Mouse (Mus musculus): ENCODE data around the gene Psmg4. TPM values are rescaled to one million over a fixed set of nuclear protein-coding genes. Genes with fewer than 3 reads are reported as not detected.
A peak's percentile ranks its signal among the peaks of the same experiment; 100 is the strongest.

The Psmg4 gene
- polyA plus RNA-seq, 1 experiment from 2014 or later = 123 TPM

DNA sequence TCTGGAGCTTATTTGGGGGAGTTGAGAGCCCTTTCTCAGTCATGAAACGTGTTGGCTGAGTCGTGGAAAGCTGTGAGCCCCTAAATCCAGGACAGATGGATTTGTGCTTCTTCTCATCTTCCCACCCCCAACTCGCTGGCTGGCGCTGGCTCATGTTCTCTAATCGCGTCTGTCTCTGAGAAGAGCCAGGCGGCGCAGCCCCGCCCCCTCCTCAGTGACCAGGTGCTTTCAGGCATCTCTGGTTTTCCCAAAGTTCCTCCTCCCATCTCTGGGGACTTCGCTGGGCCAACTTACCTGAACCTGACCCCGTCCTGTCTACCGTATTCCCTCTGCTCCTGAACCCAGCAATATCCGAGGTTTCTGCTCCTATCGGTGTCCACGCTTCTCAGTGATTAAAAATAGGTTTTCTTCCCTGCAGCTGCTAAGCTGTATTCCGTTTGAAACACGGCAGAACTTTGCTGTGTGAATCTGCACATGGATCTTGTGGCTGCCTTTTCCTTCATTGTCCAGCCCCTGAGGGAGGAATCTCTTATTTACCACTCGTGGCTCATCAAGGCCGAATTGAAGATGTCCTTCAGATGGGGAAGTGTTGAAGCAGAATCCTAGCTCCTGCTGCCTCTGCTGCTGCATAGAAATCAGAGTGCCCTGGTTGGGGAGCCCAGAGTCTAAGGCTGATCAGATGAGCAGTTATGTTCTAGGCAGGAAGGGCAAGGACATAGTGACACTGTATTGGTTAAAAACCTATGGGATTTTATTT, 12.3 kb upstream of the Psmg4 start:
- 12% methylated on average over 19 of the region's 19 CpGs for WGBS
- ATAC-seq (replicated peaks; ENCODE audit: low FRiP score) (no peak), DNase-seq (ENCODE audit: low spot score) (peak; percentile 71)
- peak overlapping the region; percentile 100 for H3K27ac ChIP-seq (ENCODE audit: low read depth, low read length)
- no peak overlapping the region for H3K4me3 ChIP-seq (ENCODE audit: low read depth, low read length)
- H3K9ac ChIP-seq (ENCODE audit: low read length) = peak overlapping the region; percentile 66
- H3K9me3 ChIP-seq (ENCODE audit: control insufficient read depth, low read length) = no peaks in the 10 kb centered on the region
- H3K4me1 ChIP-seq (replicated peaks; ENCODE audit: control insufficient read depth, insufficient read depth, low read length) = peaks cover 30% of the 10 kb centered on the region
- no peaks in the 10 kb centered on the region for H3K27me3 ChIP-seq (ENCODE audit: control insufficient read depth, insufficient read depth, low read length)
- no peaks in the 10 kb centered on the region for H3K36me3 ChIP-seq (ENCODE audit: control insufficient read depth, insufficient read depth, low read length)
- H3K4me2 ChIP-seq (ENCODE audit: low read depth, low read length, severe bottlenecking) = peak overlapping the region; percentile 63

DNA sequence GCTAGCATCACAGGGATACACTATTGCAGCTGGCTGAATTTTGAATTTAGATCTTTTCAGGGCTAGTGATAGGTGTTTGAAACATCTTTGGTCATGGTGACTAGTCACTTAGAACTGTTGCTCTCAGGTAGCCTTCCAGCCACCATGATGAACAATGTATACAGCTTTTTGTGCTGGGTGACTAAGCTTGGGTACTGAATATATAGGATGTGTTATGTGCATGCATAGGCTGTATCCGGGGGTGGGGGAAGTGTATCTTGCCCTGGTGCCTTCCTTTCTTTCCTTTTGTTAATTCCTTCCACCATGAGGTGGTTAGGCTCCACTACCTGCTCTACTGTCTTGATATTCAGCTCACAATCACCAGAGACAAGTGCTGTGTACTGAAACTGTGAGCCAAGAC, 11.3 kb upstream of the Psmg4 start:
- no peak overlapping the region for H3K27ac ChIP-seq (ENCODE audit: low read depth, low read length)

DNA sequence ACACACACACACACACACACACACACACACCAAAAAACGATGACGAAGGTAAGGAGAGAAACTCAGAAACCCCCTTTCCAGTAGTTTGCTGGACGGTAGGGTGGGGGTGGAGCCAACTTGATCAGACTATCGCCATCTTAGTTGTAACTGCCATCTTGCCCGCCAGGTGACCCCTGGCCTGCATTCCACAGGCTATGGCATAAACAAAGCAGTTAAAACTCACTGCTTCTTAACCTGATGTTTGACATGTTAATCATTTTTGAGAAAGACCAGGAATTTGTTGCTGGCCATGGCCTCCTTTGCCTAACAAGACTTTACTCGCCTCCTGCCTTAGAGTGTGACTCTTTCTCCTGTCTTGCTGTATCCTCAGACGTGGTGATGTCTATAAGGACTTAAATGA, 10.1 kb upstream of the Psmg4 start:
- ATAC-seq (replicated peaks; ENCODE audit: low FRiP score) (no peak), DNase-seq (ENCODE audit: low spot score) (no peak)
- no peak overlapping the region for H3K9ac ChIP-seq (ENCODE audit: low read length)
- H3K27me3 ChIP-seq (ENCODE audit: control insufficient read depth, insufficient read depth, low read length) = no peaks in the 10 kb centered on the region
- H3K4me2 ChIP-seq (ENCODE audit: low read depth, low read length, severe bottlenecking) = no peak overlapping the region
- no peak overlapping the region for H3K4me3 ChIP-seq (ENCODE audit: low read depth, low read length)
- H3K36me3 ChIP-seq (ENCODE audit: control insufficient read depth, insufficient read depth, low read length) = no peaks in the 10 kb centered on the region
- H3K9me3 ChIP-seq (ENCODE audit: control insufficient read depth, low read length) = no peaks in the 10 kb centered on the region
- H3K27ac ChIP-seq (ENCODE audit: low read depth, low read length) = no peak overlapping the region
- H3K4me1 ChIP-seq (replicated peaks; ENCODE audit: control insufficient read depth, insufficient read depth, low read length) = peaks cover 26% of the 10 kb centered on the region
- 78% methylated on average over 7 of the region's 7 CpGs for WGBS

More for the DNA sequence above, 11.3 kb upstream of the Psmg4 start:
- H3K27me3 ChIP-seq (ENCODE audit: control insufficient read depth, insufficient read depth, low read length) = no peaks in the 10 kb centered on the region
- peaks cover 30% of the 10 kb centered on the region for H3K4me1 ChIP-seq (replicated peaks; ENCODE audit: control insufficient read depth, insufficient read depth, low read length)
- H3K9me3 ChIP-seq (ENCODE audit: control insufficient read depth, low read length) = no peaks in the 10 kb centered on the region
- no peak for ATAC-seq (replicated peaks; ENCODE audit: low FRiP score)
- WGBS = 93% methylated on average over 1 of the region's 1 CpGs
- peak; percentile 24 for DNase-seq (ENCODE audit: low spot score)
- H3K36me3 ChIP-seq (ENCODE audit: control insufficient read depth, insufficient read depth, low read length) = no peaks in the 10 kb centered on the region
- H3K4me2 ChIP-seq (ENCODE audit: low read depth, low read length, severe bottlenecking) = no peak overlapping the region
- H3K4me3 ChIP-seq (ENCODE audit: low read depth, low read length) = no peak overlapping the region
- H3K9ac ChIP-seq (ENCODE audit: low read length) = no peak overlapping the region

DNA sequence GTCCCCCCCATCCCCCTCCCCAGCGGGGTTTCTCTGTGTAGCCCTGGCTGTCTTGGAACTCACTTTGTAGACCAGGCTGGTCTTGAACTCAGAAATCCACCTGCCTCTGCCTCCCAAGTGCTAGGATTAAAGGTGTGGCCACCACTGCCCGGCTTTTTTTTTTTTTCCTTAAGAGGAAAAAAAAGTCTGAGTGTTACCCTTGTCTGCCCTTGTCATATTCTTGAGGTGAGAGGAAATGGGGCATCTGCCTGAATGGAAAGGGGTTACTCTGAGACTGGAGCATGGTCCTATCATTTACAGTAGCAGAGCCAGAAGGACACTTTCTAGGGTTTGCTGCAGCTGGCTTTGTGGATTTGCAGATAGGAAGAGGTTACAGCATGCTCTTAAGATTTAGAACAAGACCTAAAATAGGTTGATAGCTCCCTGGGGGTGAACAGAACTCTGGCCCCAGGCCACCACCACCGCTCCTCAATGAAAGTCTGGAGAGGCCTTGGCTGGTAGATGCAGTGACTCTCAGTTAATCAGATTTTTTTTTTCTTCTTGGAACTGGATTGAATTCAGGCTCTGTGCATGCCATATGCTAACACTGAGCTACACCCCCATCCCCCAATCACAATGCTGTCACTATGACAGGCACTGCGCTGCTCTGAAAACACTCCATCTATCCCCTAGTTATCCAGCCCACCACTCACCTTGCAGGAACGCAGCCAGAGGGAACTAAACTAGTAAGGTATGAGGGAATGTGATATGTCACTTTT, 9.3 kb upstream of the Psmg4 start:
- H3K36me3 ChIP-seq (ENCODE audit: control insufficient read depth, insufficient read depth, low read length) = no peaks in the 10 kb centered on the region
- no peaks in the 10 kb centered on the region for H3K9me3 ChIP-seq (ENCODE audit: control insufficient read depth, low read length)
- H3K4me1 ChIP-seq (replicated peaks; ENCODE audit: control insufficient read depth, insufficient read depth, low read length) = peaks cover 22% of the 10 kb centered on the region
- H3K27me3 ChIP-seq (ENCODE audit: control insufficient read depth, insufficient read depth, low read length) = no peaks in the 10 kb centered on the region
- no peak for ATAC-seq (replicated peaks; ENCODE audit: low FRiP score)
- H3K9ac ChIP-seq (ENCODE audit: low read length) = no peak overlapping the region
- 87% methylated on average over 4 of the region's 5 CpGs for WGBS
- DNase-seq (ENCODE audit: low spot score) = no peak
- H3K27ac ChIP-seq (ENCODE audit: low read depth, low read length) = peak overlapping the region; percentile 41; the same call in 1 of the 2 replicates
- no peak overlapping the region for H3K4me3 ChIP-seq (ENCODE audit: low read depth, low read length)
- no peak overlapping the region for H3K4me2 ChIP-seq (ENCODE audit: low read depth, low read length, severe bottlenecking)

DNA sequence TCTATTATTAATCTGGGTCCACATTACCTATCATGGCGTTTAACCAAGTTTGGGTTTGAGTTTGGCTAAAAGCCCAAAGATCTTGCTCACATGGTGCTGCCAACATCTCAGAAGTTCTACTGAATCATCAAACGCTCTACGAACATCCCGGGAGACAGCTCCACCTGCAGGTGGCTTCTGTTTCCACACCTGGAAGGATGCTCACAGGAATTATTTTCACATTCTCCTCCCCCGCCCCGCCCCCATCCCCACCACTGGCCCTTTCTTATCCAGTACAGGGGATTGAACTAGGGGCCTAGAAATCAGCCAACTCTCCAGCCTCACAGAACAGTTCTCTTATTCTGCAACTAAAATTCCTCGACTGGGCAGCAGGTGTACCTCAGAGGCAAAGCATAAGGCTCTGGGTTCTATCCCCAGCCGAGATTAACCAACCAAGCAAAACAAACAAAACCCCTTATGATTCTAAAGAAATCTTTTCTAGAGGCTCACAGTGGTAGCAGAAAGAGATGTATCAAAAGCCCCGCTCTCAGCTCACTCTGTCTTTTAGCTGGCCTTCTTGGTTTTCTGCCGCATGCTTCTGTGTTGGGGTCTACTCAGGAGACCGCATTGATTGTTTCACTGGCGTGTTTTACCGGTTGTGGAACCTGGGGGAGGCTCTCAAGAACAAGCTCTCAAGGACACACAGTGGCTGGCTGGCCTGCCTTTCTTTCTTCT, 8.4 kb upstream of the Psmg4 start:
- H3K9ac ChIP-seq (ENCODE audit: low read length) = peak overlapping the region; percentile 37; the same call in 1 of the 2 replicates
- H3K4me3 ChIP-seq (ENCODE audit: low read depth, low read length) = no peak overlapping the region
- WGBS = 47% methylated on average over 13 of the region's 13 CpGs
- H3K9me3 ChIP-seq (ENCODE audit: control insufficient read depth, low read length) = no peaks in the 10 kb centered on the region
- H3K36me3 ChIP-seq (ENCODE audit: control insufficient read depth, insufficient read depth, low read length) = no peaks in the 10 kb centered on the region
- DNase-seq (ENCODE audit: low spot score) = peak; percentile 87
- ATAC-seq (replicated peaks; ENCODE audit: low FRiP score) = peak; percentile 64
- peak overlapping the region; percentile 43; the same call in 1 of the 2 replicates for H3K27ac ChIP-seq (ENCODE audit: low read depth, low read length)
- H3K4me2 ChIP-seq (ENCODE audit: low read depth, low read length, severe bottlenecking) = peak overlapping the region; percentile 21; the same call in 1 of the 2 replicates
- H3K4me1 ChIP-seq (replicated peaks; ENCODE audit: control insufficient read depth, insufficient read depth, low read length) = peaks cover 20% of the 10 kb centered on the region
- no peaks in the 10 kb centered on the region for H3K27me3 ChIP-seq (ENCODE audit: control insufficient read depth, insufficient read depth, low read length)

DNA sequence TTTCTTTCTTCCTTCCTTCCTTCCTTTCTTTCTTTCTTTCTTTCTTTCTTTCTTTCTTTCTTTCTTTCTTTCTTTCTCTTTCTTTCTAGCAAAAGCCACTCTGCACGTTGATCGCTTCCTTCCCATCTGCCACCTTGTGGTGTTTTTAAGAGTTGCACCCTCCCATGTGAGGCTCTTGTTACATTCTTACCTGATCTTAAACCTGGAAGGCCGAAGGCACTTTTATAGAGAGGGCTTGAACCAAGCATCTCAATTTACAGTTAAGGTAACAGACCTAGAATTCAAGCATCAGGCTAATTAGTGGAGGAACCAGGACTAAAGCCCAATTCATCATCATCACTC, 7.9 kb upstream of the Psmg4 start:
- Histone ChIP-seq H3K4me1 (replicated peaks; ENCODE audit: control insufficient read depth, insufficient read depth, low read length) (peaks cover 15% of the 10 kb centered on the region), H3K27ac (ENCODE audit: low read depth, low read length) (peak overlapping the region; percentile 43; the same call in 1 of the 2 replicates), H3K9me3 (ENCODE audit: control insufficient read depth, low read length) (no peaks in the 10 kb centered on the region), H3K9ac (ENCODE audit: low read length) (peak overlapping the region; percentile 37; the same call in 1 of the 2 replicates), H3K36me3 (ENCODE audit: control insufficient read depth, insufficient read depth, low read length) (no peaks in the 10 kb centered on the region), H3K4me2 (ENCODE audit: low read depth, low read length, severe bottlenecking) (peak overlapping the region; percentile 21; the same call in 1 of the 2 replicates), H3K4me3 (ENCODE audit: low read depth, low read length) (no peak overlapping the region), H3K27me3 (ENCODE audit: control insufficient read depth, insufficient read depth, low read length) (no peaks in the 10 kb centered on the region)
- no peak for ATAC-seq (replicated peaks; ENCODE audit: low FRiP score)
- DNase-seq (ENCODE audit: low spot score) = peak; percentile 68
- WGBS = 41% methylated on average over 3 of the region's 3 CpGs

DNA sequence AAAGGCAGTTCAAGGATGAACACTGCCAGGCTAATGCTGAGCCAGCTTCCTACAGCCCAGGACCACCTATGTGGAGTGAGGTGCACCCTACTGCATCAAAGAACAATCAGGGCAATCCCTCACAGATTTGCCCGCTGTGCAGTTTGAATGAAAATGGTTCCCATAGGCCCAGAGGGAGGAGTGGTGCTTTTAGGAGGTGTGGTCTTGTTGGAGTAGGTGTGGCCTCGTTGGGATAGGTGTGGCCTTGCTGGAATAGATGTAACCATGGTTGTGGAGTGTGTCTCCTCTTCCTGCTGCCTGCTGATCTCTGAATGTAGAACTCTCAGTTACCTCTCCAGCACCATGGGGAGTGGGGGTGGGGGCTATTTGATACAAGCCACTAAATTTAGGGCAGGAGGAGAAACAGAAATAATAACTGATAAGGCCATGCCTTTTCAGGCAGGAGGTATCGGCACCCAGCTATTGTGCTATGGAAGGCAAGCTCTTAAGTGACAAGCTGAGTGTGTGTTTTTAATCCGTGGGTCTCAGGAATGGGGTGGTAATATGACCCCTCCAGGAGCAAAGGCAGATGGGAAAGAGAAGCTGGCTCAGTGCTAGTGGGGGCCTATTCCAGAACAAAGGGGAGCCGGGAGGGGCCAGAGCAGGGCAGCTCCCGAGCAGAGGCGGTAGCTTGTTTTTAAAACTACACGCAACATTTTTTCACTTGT, 6.5 kb upstream of the Psmg4 start:
- ATAC-seq (replicated peaks; ENCODE audit: low FRiP score) (no peak), DNase-seq (ENCODE audit: low spot score) (no peak)
- Histone ChIP-seq H3K4me3 (ENCODE audit: low read depth, low read length) (no peak overlapping the region), H3K27ac (ENCODE audit: low read depth, low read length) (no peak overlapping the region), H3K27me3 (ENCODE audit: control insufficient read depth, insufficient read depth, low read length) (no peaks in the 10 kb centered on the region), H3K4me2 (ENCODE audit: low read depth, low read length, severe bottlenecking) (no peak overlapping the region), H3K9ac (ENCODE audit: low read length) (no peak overlapping the region), H3K9me3 (ENCODE audit: control insufficient read depth, low read length) (no peaks in the 10 kb centered on the region), H3K36me3 (ENCODE audit: control insufficient read depth, insufficient read depth, low read length) (no peaks in the 10 kb centered on the region), H3K4me1 (replicated peaks; ENCODE audit: control insufficient read depth, insufficient read depth, low read length) (peaks cover 6% of the 10 kb centered on the region; the same call in 1 of the 2 replicates)
- WGBS = 70% methylated on average over 8 of the region's 8 CpGs

DNA sequence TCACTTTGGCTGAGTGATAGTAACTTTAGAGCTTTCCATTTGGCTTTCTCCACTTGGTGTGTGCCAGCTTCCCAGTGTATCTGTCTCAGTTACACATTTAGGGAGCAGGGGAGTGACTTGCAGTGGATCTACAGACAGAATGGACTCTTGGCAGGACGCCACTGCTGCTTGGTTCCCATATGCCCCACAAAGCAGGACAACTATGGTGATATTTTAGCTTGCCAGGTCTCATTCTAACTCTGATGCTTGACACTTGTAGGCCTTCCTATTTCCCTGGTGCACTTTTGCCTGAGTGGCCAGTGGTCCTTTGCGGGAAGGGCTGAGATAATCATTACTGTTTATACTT, 6.0 kb upstream of the Psmg4 start:
- no peak overlapping the region for H3K27ac ChIP-seq (ENCODE audit: low read depth, low read length)

More for the DNA sequence above, 6.0 kb upstream of the Psmg4 start:
- no peaks in the 10 kb centered on the region for H3K9me3 ChIP-seq (ENCODE audit: control insufficient read depth, low read length)
- no peaks in the 10 kb centered on the region for H3K27me3 ChIP-seq (ENCODE audit: control insufficient read depth, insufficient read depth, low read length)
- no peak overlapping the region for H3K4me3 ChIP-seq (ENCODE audit: low read depth, low read length)
- H3K4me1 ChIP-seq (replicated peaks; ENCODE audit: control insufficient read depth, insufficient read depth, low read length) = peaks cover 6% of the 10 kb centered on the region; the same call in 1 of the 2 replicates
- no peak overlapping the region for H3K9ac ChIP-seq (ENCODE audit: low read length)
- ATAC-seq (replicated peaks; ENCODE audit: low FRiP score) (no peak), DNase-seq (ENCODE audit: low spot score) (no peak)
- WGBS = 85% methylated on average over 2 of the region's 2 CpGs
- no peak overlapping the region for H3K4me2 ChIP-seq (ENCODE audit: low read depth, low read length, severe bottlenecking)
- H3K36me3 ChIP-seq (ENCODE audit: control insufficient read depth, insufficient read depth, low read length) = no peaks in the 10 kb centered on the region

All from forebrain, embryonic 11.5 days (tissue).